Mouse (Mus musculus) heart, adult 9 months (tissue): Measurements from ENCODE around the gene Prss53.
"Not testable (repeated sequence)": the region's sequence is repeated elsewhere in the genome, so short reads cannot be mapped to it uniquely, and the experiment has no call there.

Experiments used
- DNase-seq, 2 experiments: peaks; one replicate each; pipeline ENCODE4 v3.0.0; 2022; ENCODE audit warnings: low spot score in 2 of 2

Gene Prss53

GRCm38 (mm10) chr7:127875627-127876001 lies 15.2 kb downstream of the Prss53 start:
- DNase-seq: peak; percentile 91

- no peak for DNase-seq
These were observed 15.8 kb downstream of the Prss53 start for GRCm38 (mm10) chr7:127874812-127875626.

- no peak for DNase-seq
These were observed 20.5 kb downstream of the Prss53 start for GRCm38 (mm10) chr7:127870136-127870821.

GRCm38 (mm10) chr7:127869149-127869810 lies 21.5 kb downstream of the Prss53 start:
- peak; percentile 48 to 64 for DNase-seq

GRCm38 (mm10) chr7:127867641-127868040 lies 23.1 kb downstream of the Prss53 start:
- no peak for DNase-seq

- no peak for DNase-seq
These were observed 24.3 kb downstream of the Prss53 start for GRCm38 (mm10) chr7:127866434-127866833.

GRCm38 (mm10) chr7:127858258-127858657 lies 32.5 kb downstream of the Prss53 start:
- DNase-seq: no peak

GRCm38 (mm10) chr7:127850906-127851305 lies 39.9 kb downstream of the Prss53 start:
- DNase-seq: peak; percentile 46 to 61

GRCm38 (mm10) chr7:127849973-127850875 lies 40.5 kb downstream of the Prss53 start:
- peak; percentile 34 to 36 for DNase-seq

- peak; percentile 82 to 83 for DNase-seq
These were observed 48.6 kb downstream of the Prss53 start for GRCm38 (mm10) chr7:127842001-127842718.

- DNase-seq: peak; percentile 93 to 95
These were observed 49.3 kb downstream of the Prss53 start for GRCm38 (mm10) chr7:127841340-127842000.

GRCm38 (mm10) chr7:127840886-127841285 lies 49.9 kb downstream of the Prss53 start:
- no peak for DNase-seq

GRCm38 (mm10) chr7:127840031-127840430 lies 50.7 kb downstream of the Prss53 start:
- DNase-seq: not testable (repeated sequence)

GRCm38 (mm10) chr7:127837878-127838277 lies 52.9 kb downstream of the Prss53 start:
- DNase-seq: not testable (repeated sequence)

- DNase-seq: no peak
These were observed 53.3 kb downstream of the Prss53 start for GRCm38 (mm10) chr7:127837473-127837872.
